Mouse (Mus musculus): Measurements from ENCODE around the gene 5031439G07Rik. TPM values are rescaled to one million over a fixed set of nuclear protein-coding genes. Genes with fewer than 3 reads are reported as not detected.

The 5031439G07Rik gene
- polyA plus RNA-seq, 1 experiment from 2014 or later: 35.3 TPM

- H3K4me1 ChIP-seq: peaks cover under 1% of the 10 kb centered on the region; the same call in 1 of the 2 replicates
- WGBS: 66% methylated on average over 7 of the region's 7 CpGs
- no peak for ATAC-seq (ENCODE audit: low FRiP score, low read depth)
These were observed 22.6 kb downstream of the 5031439G07Rik start for GRCm38 (mm10) chr15:84965575-84966360.

DNA sequence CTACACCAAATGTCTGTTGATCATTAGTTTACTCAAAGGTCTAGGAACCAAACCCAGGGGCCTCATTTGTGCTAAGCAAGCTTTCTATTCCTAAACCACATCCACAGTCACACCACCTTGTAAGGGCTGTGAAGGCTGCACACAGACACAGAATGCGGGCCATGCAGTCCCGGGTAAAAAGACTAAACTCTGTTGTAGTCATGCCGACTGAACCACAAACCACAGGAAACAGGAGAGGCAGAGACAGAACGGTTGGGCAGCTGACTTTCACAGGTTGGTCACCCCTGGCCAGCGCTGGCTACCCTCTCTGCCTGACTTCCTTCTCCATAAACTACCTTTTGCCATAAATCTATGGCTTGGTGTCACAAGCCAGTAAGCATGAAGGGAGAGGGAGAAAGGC is 23.6 kb downstream of the 5031439G07Rik start:
- no peaks in the 10 kb centered on the region for H3K27me3 ChIP-seq (replicated peaks)
- no peak for ATAC-seq (ENCODE audit: low FRiP score, low read depth)
- WGBS: 84% methylated on average over 5 of the region's 5 CpGs

More at GRCm38 (mm10) chr15:84965575-84966360, 22.6 kb downstream of the 5031439G07Rik start:
- Histone ChIP-seq H3K9ac (no peak overlapping the region), H3K4me2 (replicated peaks) (no peak overlapping the region), H3K9me3 (no peaks in the 10 kb centered on the region), H3K27me3 (replicated peaks) (no peaks in the 10 kb centered on the region), H3K4me3 (no peak overlapping the region), H3K27ac (no peak overlapping the region), H3K36me3 (peaks cover 4% of the 10 kb centered on the region; the same call in 1 of the 2 replicates)

DNA sequence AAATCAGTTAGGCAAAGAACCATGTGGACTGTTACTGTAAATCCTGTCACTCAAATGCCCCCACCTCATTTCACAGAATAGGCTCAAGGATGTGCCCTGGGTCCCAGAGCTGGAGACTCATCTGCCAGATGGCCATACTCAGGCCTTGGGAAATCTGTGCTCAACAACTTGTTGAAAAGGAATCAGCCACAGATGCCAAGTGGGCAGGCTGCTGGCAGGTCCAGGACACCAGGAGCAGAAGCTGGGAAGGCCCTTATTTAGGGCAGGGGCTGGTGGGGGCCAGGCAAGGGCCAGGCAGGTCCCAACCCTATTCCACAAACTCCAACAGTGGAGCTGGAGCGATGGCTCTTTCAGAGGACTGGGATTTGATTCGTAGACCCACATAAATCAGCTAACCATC is 25.8 kb downstream of the 5031439G07Rik start:
- no peak for ATAC-seq (ENCODE audit: low FRiP score, low read depth)
- Histone ChIP-seq H3K9ac (no peak overlapping the region), H3K36me3 (peaks cover 3% of the 10 kb centered on the region; the same call in 1 of the 2 replicates), H3K27me3 (replicated peaks) (no peaks in the 10 kb centered on the region), H3K4me3 (no peak overlapping the region), H3K9me3 (no peaks in the 10 kb centered on the region), H3K27ac (no peak overlapping the region), H3K4me2 (replicated peaks) (no peak overlapping the region), H3K4me1 (peaks cover 20% of the 10 kb centered on the region)
- WGBS: 83% methylated on average over 2 of the region's 2 CpGs

More for the DNA sequence above, 23.6 kb downstream of the 5031439G07Rik start:
- H3K36me3 ChIP-seq: no peaks in the 10 kb centered on the region
- no peak overlapping the region for H3K4me3 ChIP-seq
- H3K4me2 ChIP-seq (replicated peaks): no peak overlapping the region
- no peak overlapping the region for H3K27ac ChIP-seq
- H3K4me1 ChIP-seq: peaks cover 5% of the 10 kb centered on the region; the same call in 1 of the 2 replicates
- H3K9ac ChIP-seq: no peak overlapping the region
- no peaks in the 10 kb centered on the region for H3K9me3 ChIP-seq

GRCm38 (mm10) chr15:84960692-84961091 is 27.7 kb downstream of the 5031439G07Rik start:
- ATAC-seq (ENCODE audit: low FRiP score, low read depth): no peak
- Histone ChIP-seq H3K36me3 (peaks cover 10% of the 10 kb centered on the region), H3K27me3 (replicated peaks) (no peaks in the 10 kb centered on the region), H3K4me3 (no peak overlapping the region), H3K9ac (0 out of 2 replicates have a peak overlapping the region, but pooled peaks have one; percentile 26), H3K27ac (no peak overlapping the region), H3K4me1 (peaks cover 21% of the 10 kb centered on the region), H3K4me2 (replicated peaks) (no peak overlapping the region), H3K9me3 (no peaks in the 10 kb centered on the region)
- WGBS: 30% methylated on average over 8 of the region's 8 CpGs

DNA sequence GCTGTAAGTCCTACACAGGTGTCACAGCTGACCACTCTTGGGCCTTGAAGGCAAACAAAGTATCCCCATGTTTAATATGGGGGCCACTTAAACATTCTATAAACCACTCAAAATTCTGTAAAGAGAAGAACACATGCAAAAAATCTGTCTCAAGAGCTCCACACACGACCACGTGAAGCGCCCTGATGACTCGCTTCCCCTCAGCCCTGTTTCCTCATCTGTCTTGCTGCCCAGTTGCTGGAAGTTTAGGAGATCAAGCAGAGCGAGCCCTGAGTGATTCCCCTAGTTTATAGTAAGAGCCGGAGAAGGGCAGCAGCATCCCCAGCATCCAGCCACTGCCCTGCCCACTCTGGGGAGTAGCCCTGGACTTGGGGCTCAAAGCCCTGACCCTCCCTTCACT is 28.5 kb downstream of the 5031439G07Rik start:
- Histone ChIP-seq H3K4me3 (no peak overlapping the region), H3K4me1 (peaks cover 21% of the 10 kb centered on the region), H3K27me3 (replicated peaks) (no peaks in the 10 kb centered on the region), H3K9me3 (no peaks in the 10 kb centered on the region), H3K36me3 (peaks cover 18% of the 10 kb centered on the region), H3K9ac (no peak overlapping the region), H3K27ac (no peak overlapping the region), H3K4me2 (replicated peaks) (no peak overlapping the region)
- 92% methylated on average over 6 of the region's 6 CpGs for WGBS
- ATAC-seq (ENCODE audit: low FRiP score, low read depth): no peak

DNA sequence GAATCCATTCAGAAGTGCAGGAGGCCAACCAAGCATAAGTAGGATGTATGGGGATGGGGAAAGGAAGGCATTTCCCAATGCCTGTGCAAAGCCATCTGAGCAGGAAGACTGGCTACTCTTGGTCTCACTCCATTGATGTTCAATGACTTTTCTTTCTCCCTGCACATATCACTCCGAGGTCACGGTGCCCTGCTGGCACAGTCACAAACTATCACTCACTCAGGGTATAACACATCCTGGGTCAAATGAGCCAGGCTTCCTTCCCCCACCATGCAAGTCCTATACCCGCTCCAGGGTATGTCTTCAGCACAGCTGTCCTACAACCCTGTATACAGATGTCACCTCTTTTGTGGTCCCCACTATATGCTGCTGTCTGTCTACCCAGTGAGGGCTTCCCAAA is 30.0 kb downstream of the 5031439G07Rik start:
- peaks cover 33% of the 10 kb centered on the region for H3K36me3 ChIP-seq

GRCm38 (mm10) chr15:84957851-84958250 is 30.5 kb downstream of the 5031439G07Rik start:
- peaks cover 38% of the 10 kb centered on the region for H3K36me3 ChIP-seq

More for the DNA sequence above, 30.0 kb downstream of the 5031439G07Rik start:
- no peak for ATAC-seq (ENCODE audit: low FRiP score, low read depth)
- H3K4me3 ChIP-seq: no peak overlapping the region
- H3K9me3 ChIP-seq: no peaks in the 10 kb centered on the region
- H3K27ac ChIP-seq: no peak overlapping the region
- no peaks in the 10 kb centered on the region for H3K27me3 ChIP-seq (replicated peaks)
- WGBS: 89% methylated on average over 3 of the region's 3 CpGs
- H3K4me1 ChIP-seq: peaks cover 21% of the 10 kb centered on the region
- H3K4me2 ChIP-seq (replicated peaks): no peak overlapping the region
- H3K9ac ChIP-seq: no peak overlapping the region

GRCm38 (mm10) chr15:84953259-84953658 is 35.1 kb downstream of the 5031439G07Rik start:
- Histone ChIP-seq H3K27me3 (replicated peaks) (no peaks in the 10 kb centered on the region), H3K4me2 (replicated peaks) (no peak overlapping the region), H3K36me3 (peaks cover 80% of the 10 kb centered on the region), H3K4me3 (no peak overlapping the region), H3K4me1 (peaks cover 8% of the 10 kb centered on the region), H3K9me3 (no peaks in the 10 kb centered on the region), H3K9ac (no peak overlapping the region), H3K27ac (no peak overlapping the region)
- ATAC-seq (ENCODE audit: low FRiP score, low read depth): no peak
- 93% methylated on average over 11 of the region's 11 CpGs for WGBS

More at GRCm38 (mm10) chr15:84957851-84958250, 30.5 kb downstream of the 5031439G07Rik start:
- no peak overlapping the region for H3K27ac ChIP-seq
- WGBS: 28% methylated on average over 3 of the region's 3 CpGs
- H3K4me2 ChIP-seq (replicated peaks): no peak overlapping the region
- peaks cover 21% of the 10 kb centered on the region for H3K4me1 ChIP-seq
- H3K9me3 ChIP-seq: no peaks in the 10 kb centered on the region
- H3K4me3 ChIP-seq: no peak overlapping the region
- no peak overlapping the region for H3K9ac ChIP-seq
- ATAC-seq (ENCODE audit: low FRiP score, low read depth): peak; percentile 76
- H3K27me3 ChIP-seq (replicated peaks): no peaks in the 10 kb centered on the region

DNA sequence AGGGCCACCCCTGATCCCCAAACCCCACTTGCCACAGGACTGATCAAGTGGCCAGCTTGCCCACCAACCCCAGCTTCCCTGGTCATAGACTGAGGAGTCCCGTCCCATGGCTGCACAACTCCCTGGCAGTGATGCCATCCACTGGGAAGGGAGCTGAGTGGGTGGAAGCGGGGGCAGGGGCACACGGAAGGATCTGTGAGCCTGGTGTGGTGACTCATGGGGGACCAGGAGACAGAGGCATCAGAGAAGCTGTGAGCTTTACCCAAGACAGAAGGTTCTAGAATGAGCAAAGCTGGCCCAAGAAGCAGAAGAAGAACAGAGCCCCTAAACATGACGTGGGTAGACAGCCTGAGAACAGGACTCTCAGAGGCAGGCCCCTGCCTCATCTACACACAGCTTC is 38.3 kb downstream of the 5031439G07Rik start:
- Histone ChIP-seq H3K4me2 (replicated peaks) (no peak overlapping the region), H3K9me3 (no peaks in the 10 kb centered on the region), H3K4me3 (no peak overlapping the region), H3K36me3 (peaks cover 79% of the 10 kb centered on the region), H3K4me1 (no peaks in the 10 kb centered on the region), H3K27ac (no peak overlapping the region), H3K27me3 (replicated peaks) (no peaks in the 10 kb centered on the region), H3K9ac (no peak overlapping the region)
- no peak for ATAC-seq (ENCODE audit: low FRiP score, low read depth)
- 93% methylated on average over 4 of the region's 4 CpGs for WGBS

GRCm38 (mm10) chr15:84948990-84949389 is 39.4 kb downstream of the 5031439G07Rik start:
- Histone ChIP-seq H3K9me3 (no peaks in the 10 kb centered on the region), H3K9ac (no peak overlapping the region), H3K36me3 (peaks cover 68% of the 10 kb centered on the region), H3K27ac (no peak overlapping the region), H3K4me1 (no peaks in the 10 kb centered on the region), H3K4me2 (replicated peaks) (no peak overlapping the region), H3K27me3 (replicated peaks) (no peaks in the 10 kb centered on the region), H3K4me3 (no peak overlapping the region)
- ATAC-seq (ENCODE audit: low FRiP score, low read depth): no peak
- 90% methylated on average over 14 of the region's 14 CpGs for WGBS

- Histone ChIP-seq H3K4me1 (no peaks in the 10 kb centered on the region), H3K36me3 (peaks cover 47% of the 10 kb centered on the region), H3K9me3 (no peaks in the 10 kb centered on the region), H3K4me3 (no peak overlapping the region), H3K27me3 (replicated peaks) (no peaks in the 10 kb centered on the region), H3K9ac (no peak overlapping the region), H3K27ac (no peak overlapping the region), H3K4me2 (replicated peaks) (no peak overlapping the region)
- ATAC-seq (ENCODE audit: low FRiP score, low read depth): no peak
- WGBS: 86% methylated on average over 5 of the region's 5 CpGs
These were observed 44.0 kb downstream of the 5031439G07Rik start for GRCm38 (mm10) chr15:84944319-84944718.

GRCm38 (mm10) chr15:84942647-84943285 is 45.6 kb downstream of the 5031439G07Rik start:
- Histone ChIP-seq H3K27me3 (replicated peaks) (no peaks in the 10 kb centered on the region), H3K36me3 (peaks cover 47% of the 10 kb centered on the region)

More at GRCm38 (mm10) chr15:84942647-84943285, 45.6 kb downstream of the 5031439G07Rik start:
- Histone ChIP-seq H3K9ac (no peak overlapping the region), H3K4me1 (no peaks in the 10 kb centered on the region), H3K4me2 (replicated peaks) (no peak overlapping the region), H3K27ac (no peak overlapping the region), H3K9me3 (no peaks in the 10 kb centered on the region), H3K4me3 (no peak overlapping the region)
- no peak for ATAC-seq (ENCODE audit: low FRiP score, low read depth)
- WGBS: 72% methylated on average over 11 of the region's 11 CpGs
